Mouse (Mus musculus): ENCODE data around the gene Serpina3b. TPM values are rescaled to one million over a fixed set of nuclear protein-coding genes. Genes with fewer than 3 reads are reported as not detected.

Gene Serpina3b
- 0.33 TPM in 1 of 2 replicates, not detected in the other for total RNA-seq (2021)
- long read RNA-seq, experiment 1: 0 reads
- long read RNA-seq, experiment 2: 0 reads

- no peak for DNase-seq
These were observed at the start of gene Serpina3b for GRCm38 (mm10) chr12:104127696-104128095. Gene Serpina3b, plus strand, starts transcription at chr12:104127996.

- DNase-seq: no peak
These were observed 37.7 kb upstream of the Serpina3b start for GRCm38 (mm10) chr12:104090119-104090518.

DNA sequence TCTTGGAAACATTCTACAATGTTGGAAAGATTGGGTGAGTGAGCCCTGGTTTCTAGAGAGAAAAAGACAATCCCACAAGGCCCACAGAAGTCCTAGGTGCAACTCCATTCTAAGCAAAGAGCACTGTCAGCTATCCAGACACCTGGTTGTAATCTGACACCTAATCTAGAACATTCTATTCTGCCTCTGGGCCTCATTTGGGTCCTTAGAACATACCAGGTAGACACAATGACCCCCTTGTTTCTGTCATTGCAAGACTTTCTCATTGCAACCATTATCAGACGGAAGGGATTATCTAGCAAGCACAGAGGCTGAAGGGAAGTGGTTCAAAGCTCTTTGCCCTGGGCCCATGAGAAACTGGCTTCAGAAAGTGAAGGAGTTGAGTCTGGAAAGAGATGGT lies 36.5 kb upstream of the Serpina3b start:
- no peak for DNase-seq

- no peak for DNase-seq
These were observed 27.0 kb upstream of the Serpina3b start, which contains the start of gene Serpina5 for GRCm38 (mm10) chr12:104100768-104101167. Gene Serpina5, plus strand, starts transcription at chr12:104101113.

GRCm38 (mm10) chr12:104105847-104106246 lies 21.9 kb upstream of the Serpina3b start:
- DNase-seq: no peak

GRCm38 (mm10) chr12:104106919-104107318 lies 20.9 kb upstream of the Serpina3b start:
- DNase-seq: no peak

- no peak for DNase-seq
These were observed 19.3 kb upstream of the Serpina3b start for GRCm38 (mm10) chr12:104108507-104108906.

DNA sequence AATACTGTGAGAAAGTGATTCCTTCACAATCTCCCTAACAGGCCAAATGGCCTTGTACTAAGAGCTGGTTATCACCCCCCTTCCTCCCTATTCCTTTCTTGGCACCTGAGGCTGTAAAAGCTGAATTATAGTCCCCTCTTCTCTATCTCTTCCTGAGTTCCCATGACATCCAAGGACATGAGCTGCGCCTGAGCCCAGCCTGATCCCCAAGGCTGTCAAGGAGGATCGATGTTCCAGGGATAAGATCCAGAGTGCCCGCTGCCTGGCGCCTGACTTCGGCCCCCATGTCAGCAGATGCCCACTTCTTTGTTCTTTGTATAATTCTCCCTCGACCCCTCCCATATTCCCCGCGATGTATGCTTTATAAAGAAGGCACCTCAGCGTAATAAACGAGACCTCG lies 15.5 kb upstream of the Serpina3b start, which contains the start of gene Serpina3a:
Gene Serpina3a (plus strand): TSS at position 392 of the 400 bp plus-strand sequence.
- DNase-seq: peak; percentile 14

DNA sequence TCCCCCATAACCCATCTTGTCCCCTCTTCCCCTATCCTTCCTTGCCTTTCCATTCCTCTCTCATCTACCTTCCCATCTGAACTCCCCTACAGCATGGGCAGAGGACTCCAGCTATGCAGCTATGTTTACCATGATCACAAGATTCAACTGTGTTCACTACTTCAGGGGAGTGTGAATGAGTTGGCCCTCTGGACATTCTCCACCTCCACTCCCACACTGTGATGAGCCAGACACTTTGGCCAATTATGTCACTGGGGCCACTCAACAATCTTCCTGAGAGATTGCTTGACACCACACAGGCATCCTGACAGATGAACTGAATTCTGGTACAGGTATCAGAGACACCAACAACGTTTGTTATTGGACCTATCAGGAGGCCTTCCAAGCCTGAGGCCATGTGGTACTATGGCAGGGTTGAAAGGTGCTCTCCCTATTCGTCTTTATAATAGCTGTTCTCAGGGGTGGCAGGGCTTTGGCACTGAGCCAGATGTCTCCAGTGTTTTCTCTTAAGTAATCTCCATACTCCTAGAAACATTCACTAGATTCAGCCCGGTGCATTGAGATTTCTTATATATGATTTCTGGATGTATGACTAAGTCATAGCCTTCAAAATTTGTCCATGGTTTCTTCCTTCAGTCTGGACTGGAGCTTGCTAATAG lies 12.7 kb upstream of the Serpina3b start:
- peak; percentile 20 for DNase-seq

DNA sequence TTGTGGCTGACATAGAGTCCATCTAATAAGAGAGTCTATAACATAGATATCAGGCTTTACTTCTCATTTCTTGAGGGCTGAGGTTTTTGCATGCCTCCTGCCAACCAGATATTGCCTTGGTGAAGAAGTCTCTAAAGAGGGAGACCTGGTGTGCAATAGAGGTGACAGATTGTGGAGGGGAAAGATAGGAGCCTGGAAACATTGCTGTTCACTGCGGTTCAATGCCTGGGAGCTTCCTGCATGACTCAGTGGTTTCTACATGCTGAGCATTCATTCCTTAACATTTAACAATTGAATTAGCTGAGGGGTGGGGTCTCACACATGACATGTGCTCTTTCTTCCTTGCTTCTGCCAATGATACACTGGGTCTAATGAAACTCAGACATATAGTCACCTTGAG lies 4.7 kb upstream of the Serpina3b start:
- DNase-seq: no peak

- DNase-seq: no peak
These were observed 3.8 kb upstream of the Serpina3b start for GRCm38 (mm10) chr12:104123996-104124395.

DNA sequence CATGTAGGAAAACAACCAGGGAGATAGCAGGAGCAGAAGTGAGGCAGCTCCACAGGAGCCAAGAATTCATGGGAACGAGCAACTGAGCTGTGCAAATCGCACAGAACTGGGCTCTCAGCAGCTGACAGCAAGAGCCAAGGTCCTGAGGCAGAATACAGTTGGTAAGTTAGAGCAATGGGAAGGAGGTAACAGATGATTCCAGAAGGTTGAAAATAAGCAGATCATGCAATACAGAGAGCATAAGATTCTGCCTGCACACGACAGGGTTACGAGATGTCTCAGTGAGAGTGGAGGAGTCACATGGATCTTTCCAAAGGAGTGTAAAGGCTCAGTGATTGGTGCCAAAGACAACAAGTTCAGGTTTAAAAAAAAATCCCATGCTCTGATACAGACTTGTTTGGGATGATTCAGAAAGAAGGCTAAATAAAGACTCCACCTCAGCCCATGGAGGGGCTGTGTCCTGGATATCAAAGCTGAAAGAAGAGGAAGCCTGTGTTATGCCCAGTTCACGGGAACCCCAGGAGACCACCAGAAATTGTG lies 2.7 kb upstream of the Serpina3b start:
- no peak for DNase-seq

GRCm38 (mm10) chr12:104131041-104131440 lies 3.2 kb downstream of the Serpina3b start:
- DNase-seq: no peak

GRCm38 (mm10) chr12:104138216-104138615 lies 10.4 kb downstream of the Serpina3b start:
- no peak for DNase-seq

DNA sequence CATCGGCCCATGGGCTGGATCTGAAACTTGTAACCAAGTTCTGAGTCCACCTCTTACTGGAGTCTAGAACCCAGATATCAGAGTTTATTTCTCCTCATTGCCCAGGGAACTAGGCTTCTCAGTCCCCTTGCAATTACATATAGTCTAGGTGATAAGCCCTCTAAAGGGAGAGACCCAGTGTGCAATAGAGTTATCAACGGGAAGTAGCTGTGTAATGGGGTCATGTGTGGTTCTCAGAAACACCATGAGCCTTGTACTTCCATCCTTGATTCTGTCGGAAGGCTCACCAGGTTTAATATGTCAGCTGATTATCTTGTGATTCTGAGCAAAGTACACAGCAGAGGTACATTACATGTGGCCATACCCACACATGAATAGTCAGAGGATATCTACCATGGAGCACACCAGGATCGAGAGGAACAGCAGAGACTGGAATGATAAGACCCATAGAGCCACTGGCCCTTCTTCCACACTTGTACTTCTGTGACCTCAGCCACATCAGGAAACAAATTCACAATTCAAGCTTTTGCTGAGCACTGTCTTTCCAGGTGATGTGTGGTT lies 12.8 kb downstream of the Serpina3b start:
- no peak for DNase-seq

DNA sequence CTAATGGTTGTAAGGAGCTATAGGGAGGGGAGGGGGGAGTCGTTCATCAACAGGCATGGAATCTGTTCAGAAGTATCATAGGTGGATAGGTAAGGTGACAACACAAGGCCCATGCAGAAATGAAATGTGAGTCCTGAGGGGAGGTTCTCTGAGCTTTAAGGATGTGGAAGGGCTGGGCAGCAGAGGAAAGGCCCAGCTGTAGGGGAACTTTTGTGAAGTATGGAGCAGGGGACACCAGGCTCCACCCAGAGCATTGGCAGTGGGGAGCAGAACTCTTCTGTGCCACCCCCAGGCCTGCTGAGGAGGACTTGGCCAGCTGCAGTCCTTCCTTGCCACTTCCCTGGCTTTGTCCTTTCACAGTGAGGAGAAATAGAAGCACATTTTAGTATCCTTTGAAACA lies 13.7 kb downstream of the Serpina3b start:
- no peak for DNase-seq

DNA sequence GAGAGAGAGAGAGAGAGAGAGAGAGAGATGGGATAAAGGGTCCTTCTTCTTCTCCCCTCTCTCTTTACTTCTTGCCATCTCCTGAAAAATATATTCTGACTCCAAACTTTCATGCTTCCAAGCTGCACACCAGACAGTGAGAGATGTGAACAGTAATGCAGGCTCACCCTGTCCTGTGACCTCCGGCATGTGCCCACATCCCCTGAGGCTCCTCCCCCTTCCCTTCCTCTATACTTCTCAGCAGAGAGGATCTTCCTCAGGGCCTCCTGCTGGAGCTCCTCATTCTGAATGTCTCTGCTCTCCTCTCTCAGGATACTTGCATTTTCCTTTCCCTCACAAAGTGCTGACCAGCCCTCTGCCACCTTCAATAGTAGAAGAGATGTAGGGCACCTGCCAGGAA lies 14.6 kb downstream of the Serpina3b start:
- DNase-seq: no peak

DNA sequence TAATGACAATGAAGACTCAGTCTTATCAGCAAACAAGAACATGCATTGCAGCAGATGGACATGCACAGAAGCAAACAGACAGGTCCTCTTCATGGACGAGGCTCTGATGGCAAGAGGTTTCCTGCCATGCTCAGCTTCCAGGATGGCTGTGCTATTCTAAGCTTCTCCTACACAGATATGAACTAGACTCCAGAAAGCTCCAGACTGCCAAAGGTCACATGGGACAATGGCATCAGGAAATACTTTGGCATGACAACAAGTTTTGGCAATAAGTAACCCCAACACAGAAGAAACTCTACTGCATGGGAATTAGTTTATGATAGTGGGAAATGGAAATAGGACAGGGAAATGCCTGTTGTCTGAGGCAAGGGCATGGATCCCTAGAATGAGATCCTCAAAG lies 15.5 kb downstream of the Serpina3b start:
- no peak for DNase-seq

DNA sequence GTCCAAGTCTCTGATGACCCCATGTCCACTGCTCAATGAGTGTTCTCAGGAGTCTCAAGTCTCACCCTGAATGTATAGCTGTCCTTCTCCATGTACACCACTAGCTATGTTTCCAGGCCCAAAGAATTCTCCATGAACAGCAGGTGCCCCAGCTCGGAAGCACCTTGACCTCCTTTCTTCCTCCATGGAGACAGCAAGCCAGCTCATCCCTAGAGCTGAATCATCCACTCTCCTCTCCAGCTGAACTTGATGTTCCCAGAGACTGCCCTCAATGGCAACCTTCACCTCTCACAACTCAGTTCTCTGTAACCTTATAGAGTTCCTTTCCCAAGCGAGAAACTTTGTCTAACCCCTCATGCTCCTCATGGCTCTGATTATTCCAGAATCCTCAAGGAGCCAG lies 17.8 kb downstream of the Serpina3b start:
- no peak for DNase-seq

DNA sequence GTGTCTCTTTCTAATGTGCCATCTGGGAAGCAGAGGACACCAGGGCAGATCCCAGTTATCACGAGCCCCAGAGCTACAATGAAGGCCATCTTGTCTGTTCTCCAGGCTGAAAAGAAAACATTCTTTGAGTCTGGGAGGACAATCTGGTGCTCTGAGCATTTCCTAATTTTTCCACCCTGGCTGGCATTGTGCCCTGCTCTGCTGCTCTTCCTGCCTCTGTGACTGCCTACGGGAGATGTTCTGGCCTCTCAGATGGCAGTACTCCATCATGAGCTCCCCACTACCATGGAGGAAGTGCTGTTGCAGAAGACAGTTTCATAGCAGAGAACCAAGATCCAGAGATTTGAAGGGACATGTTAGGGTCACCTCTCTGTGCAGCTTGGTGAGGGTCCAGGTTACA lies 24.2 kb downstream of the Serpina3b start:
- peak; percentile 18 for DNase-seq

GRCm38 (mm10) chr12:104153041-104153645 lies 25.3 kb downstream of the Serpina3b start:
- DNase-seq: no peak

GRCm38 (mm10) chr12:104153656-104154055 lies 25.9 kb downstream of the Serpina3b start, which contains the start of gene Serpina3c:
Gene Serpina3c, minus strand, starts transcription at chr12:104153870.
- DNase-seq: peak; percentile 42

DNA sequence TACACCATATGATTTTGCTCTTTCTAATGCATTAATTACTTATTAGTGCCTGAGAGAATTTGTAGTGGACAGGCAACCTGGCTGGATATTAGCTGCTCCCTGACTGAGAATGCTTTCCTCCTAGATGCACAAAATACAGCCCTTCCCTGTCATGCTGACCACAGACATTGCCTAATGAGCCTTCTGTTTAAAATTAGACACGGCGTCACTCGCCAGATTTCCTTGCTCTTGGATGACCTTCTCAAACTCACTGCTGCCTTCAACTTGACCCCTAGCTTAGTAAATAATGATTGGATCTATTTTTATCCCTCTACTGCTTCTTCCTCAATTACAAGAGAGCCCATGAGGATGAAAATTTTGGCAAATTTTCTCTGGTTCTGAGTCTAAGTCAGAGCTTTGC lies 47.0 kb downstream of the Serpina3b start:
- DNase-seq: peak; percentile 50

Data from adrenal gland, postnatal 14 days (tissue).